Mouse (Mus musculus): Measurements from ENCODE around the gene Six3.

Gene Six3

GRCm38 (mm10) chr17:85613266-85613860 lies at the start of gene Six3:
Gene Six3 (plus strand): TSS chr17:85613608.
- DNase-seq (ENCODE audit: low spot score in 2 of 2) = no peak

GRCm38 (mm10) chr17:85564107-85564506 lies 49.3 kb upstream of the Six3 start:
- no peak for DNase-seq (ENCODE audit: low spot score in 2 of 2)

DNA sequence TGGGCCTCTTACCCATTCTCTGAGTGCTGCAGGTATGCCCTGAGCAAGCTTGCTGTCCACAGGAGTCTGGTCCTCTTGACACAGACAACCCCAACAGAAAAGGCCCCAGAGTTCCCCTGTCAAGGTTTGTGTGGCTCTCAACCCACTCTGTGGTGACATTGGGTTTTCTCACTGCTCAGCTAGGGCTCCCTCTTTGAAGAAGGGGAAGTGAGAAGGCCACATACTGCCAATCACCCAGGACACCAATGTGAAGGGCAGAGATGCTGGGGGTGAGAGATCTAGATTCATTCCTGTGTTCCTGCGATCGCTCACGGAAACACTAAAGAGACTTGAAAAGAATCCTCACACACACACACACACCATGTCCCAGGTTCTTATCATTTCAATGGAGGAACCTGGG lies 39.4 kb upstream of the Six3 start:
- DNase-seq (ENCODE audit: low spot score in 2 of 2) = no peak

DNA sequence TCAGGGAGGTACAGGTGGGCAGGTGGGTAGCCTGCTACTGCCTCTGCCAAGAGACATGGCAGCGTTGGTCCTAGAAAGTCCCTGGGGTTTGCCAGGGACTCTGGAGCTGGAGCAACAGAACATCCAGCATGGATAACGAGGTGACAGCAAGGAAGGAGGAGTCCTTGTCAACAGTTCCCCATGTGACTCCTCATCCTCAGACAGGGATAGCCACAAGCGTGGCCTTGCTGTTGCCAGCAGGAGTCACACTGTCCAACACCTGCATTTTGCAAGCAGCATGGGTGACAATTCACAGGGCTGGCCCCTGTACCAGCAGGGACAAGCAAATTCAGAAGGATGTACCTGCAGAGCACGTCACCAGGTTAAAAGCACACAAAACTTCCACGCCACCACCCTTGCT lies 35.1 kb upstream of the Six3 start:
- no peak for DNase-seq (ENCODE audit: low spot score in 2 of 2)

DNA sequence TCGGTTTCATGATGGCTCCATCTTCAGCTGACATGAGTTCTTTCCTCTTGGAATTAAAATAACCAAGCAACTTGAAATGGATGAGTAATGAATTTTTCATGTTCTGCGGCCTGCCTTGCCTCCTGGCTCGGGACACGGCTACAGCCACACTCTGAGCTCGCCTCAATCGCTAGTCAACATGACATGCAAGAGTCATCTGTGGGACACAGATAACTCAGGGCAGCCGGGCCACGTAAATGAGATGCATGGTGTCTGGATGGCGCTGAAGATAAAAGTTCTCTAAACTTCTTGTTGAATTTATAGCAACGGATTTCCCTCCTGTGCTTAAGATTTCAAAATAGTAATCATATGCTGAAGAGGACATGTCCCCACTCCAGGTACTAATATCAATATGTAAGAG lies 34.1 kb upstream of the Six3 start:
- DNase-seq (ENCODE audit: low spot score in 2 of 2) = no peak

GRCm38 (mm10) chr17:85580221-85580620 lies 33.2 kb upstream of the Six3 start:
- no peak for DNase-seq (ENCODE audit: low spot score in 2 of 2)

- no peak for DNase-seq (ENCODE audit: low spot score in 2 of 2)
These were observed 29.2 kb upstream of the Six3 start for GRCm38 (mm10) chr17:85584170-85584569.

GRCm38 (mm10) chr17:85584573-85584972 lies 28.8 kb upstream of the Six3 start:
- no peak for DNase-seq (ENCODE audit: low spot score in 2 of 2)

DNA sequence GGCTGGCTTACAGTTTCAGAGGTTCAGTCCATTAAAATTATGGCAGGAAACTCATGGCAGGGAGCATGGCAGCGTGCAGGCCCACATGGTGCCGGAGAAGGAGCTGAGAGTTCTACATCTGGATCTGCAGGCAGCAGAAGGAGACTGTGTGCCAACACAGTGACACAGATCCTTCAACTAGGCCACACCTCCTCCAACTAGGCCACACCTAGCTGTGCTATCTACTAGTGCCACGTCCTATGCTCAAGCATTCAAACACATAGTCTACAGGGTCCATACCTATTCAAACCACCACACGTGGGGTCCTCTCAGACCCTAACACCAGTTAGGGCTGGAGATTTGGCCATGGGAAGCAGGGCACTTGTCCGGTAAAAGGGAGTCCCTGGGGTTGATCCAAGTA lies 27.6 kb upstream of the Six3 start:
- DNase-seq (ENCODE audit: low spot score in 2 of 2) = no peak

DNA sequence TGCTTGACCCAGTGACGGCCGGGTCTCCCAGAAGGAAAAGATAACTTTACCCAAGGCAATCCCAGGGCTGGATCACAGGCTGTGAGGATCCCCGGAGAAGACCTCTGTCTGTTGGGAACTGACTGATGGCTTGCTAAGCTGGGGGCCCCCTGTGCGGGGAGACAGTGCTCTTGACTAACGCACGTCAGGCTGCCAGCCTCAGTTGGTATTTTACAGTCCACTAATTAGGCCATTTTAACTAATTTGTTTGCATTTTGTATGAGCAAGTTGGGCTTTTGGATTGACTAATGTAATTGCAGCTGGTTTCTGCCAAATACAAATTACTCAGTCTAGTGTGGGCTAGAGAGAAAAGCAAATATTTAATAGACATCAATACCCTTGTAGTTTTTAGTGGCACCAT lies 21.4 kb upstream of the Six3 start:
- no peak for DNase-seq (ENCODE audit: low spot score in 2 of 2)

DNA sequence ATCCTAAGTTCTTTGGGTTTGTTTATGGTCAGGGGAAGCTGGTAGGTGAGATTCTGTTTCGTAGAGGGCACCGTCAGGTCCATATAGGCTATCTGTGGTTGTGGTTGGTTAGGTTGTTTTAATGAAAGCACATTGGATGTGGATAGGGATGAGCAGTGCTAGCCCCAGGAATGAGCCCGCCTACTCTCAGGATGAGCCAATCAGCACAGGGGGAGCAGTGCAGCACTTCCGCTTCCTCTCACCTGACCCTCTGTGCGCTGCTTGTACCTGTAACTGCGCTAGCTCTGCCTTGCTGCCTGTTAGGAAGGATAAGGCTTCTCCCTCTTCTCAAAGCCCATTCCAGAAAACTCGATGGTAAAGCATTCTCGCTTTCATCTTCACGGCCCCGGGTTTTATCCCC lies 17.6 kb upstream of the Six3 start:
- DNase-seq (ENCODE audit: low spot score in 2 of 2) = no peak

- no peak for DNase-seq (ENCODE audit: low spot score in 2 of 2)
These were observed 17.0 kb upstream of the Six3 start for GRCm38 (mm10) chr17:85596341-85596890.

DNA sequence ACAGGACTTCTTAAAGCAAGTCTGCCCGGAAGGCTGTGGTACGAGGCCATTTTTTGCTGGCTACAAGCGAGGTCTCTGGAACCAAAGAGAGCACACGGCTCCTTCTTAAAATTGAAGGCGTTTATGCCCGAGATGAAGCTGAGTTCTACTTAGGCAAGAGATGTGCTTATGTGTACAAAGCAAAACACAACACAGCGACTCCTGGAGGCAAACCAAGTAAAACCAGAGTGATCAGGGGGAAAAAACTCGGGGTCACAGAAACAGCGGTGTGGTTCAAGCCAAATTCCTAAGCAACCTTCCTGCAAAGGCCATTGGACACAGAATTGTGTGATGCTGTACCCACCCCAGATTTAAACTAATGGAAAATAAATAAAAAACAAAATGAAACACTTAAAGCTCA lies 13.9 kb upstream of the Six3 start:
- DNase-seq (ENCODE audit: low spot score in 2 of 2) = no peak

DNA sequence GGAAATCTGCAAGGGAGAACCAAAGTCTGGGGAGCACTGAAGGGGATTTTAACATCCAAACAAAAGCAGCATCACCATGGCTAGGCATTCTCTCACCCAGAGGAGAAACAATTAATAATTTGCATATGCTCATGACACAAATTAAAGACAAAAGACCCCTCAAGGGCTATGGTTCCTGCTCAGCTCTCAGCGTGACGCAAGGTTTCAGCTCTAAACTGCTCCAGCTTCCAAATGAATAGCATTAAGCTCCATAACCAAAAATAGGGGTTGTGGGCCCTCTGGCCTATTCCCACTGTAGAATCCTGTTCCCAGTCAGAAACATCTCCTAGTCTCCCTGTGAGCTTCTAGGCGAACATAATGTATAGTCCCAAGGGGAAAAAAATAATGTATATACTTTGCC lies 6.9 kb upstream of the Six3 start:
- DNase-seq (ENCODE audit: low spot score in 2 of 2) = no peak

- no peak for DNase-seq (ENCODE audit: low spot score in 2 of 2)
These were observed 5.6 kb upstream of the Six3 start for GRCm38 (mm10) chr17:85607556-85608365.

DNA sequence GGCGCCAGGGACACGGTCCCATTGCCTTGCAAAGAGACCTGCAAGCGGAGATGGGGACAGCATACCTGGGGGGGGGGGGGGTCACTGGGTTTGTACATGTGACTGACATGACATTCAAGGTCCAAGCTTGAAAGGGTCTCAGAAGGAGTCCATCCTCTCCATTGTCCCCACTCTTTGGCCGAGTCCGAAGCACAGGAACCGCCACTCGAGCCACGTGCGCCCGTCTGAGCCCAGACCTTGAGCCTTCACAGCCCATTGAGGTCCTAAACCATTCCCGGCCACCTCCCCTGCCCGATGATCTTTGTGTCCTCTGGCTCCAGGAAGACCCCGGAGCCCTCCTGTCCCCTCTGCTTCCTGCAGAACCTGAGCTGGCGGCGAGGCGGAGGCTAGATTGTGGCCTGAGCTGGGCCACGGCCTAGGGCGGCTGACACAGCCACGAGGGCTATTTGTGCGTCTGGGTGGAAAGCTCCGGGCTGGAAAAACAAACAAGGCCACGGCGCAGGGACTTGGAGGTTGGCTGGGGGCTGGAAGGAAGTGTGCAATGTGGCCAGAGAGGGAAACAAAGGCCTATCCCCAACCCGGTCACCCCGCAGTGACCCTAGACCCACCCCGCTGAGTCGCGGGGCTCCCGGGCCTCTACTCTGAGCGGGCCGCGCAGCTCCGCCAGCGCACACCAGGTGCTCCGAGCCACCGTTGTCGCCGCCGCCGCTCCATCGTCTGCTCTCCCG lies 4.9 kb upstream of the Six3 start:
- DNase-seq (ENCODE audit: low spot score in 2 of 2) = no peak

GRCm38 (mm10) chr17:85609094-85609425 lies 4.3 kb upstream of the Six3 start:
- no peak for DNase-seq (ENCODE audit: low spot score in 2 of 2)

DNA sequence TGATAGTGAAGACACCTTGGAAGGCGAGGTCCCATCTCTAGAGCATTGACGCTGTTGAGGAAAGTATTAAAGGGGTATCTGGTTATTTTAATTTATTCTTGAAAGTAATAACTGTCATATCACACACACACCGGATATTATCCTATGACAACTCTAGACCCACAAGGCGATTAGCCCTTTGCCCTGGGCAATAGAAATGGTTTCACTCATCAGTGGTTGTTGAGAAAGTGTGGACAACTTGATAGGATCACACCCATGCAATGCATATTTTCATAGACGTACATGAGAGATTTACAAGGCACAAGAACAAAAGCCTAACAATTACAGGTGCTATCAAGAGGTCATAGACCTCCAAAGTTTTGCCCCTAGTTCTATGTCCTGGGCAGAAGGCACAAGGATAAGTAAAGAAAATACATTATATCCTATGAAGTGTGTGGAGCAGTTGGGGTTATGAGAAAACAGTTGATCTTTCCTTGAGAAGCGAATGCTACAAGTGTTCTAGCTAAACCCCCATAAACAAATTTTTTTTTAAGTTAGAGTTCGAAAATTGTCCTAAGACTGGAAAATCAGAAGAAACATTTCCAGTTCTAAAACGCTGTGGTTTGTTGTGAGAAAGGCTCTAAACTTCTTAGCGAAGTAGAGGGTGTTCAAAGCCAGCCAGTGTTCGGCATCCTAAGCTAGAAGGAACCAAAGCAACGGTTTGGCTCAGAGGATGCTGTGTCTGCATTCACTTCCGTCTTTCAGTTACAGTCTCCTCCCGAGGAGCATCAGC lies 3.6 kb upstream of the Six3 start:
- DNase-seq (ENCODE audit: low spot score in 2 of 2) = no peak

- no peak for DNase-seq (ENCODE audit: low spot score in 2 of 2)
These were observed 2.9 kb upstream of the Six3 start for GRCm38 (mm10) chr17:85610393-85611115.

- no peak for DNase-seq (ENCODE audit: low spot score in 2 of 2)
These were observed 1.6 kb upstream of the Six3 start for GRCm38 (mm10) chr17:85611521-85612515.
